Mouse (Mus musculus) kidney, embryonic 16.5 days (tissue): Measurements from ENCODE around the gene Dock6. TPM values are rescaled to one million over a fixed set of nuclear protein-coding genes. Genes with fewer than 3 reads are reported as not detected.

Experiments used
- ATAC-seq: fragments of 200-750 bp; cut with Nextera tagmentation; 2 replicates; pipeline ENCODE4 v1.8.0; 2017; ENCODE audit warnings: moderate TSS enrichment; ENCODE audit not compliant: low FRiP score, low TSS enrichment
- H3K27ac ChIP-seq: fragments of 300-500 bp; sonication (generic); 2 replicates; pipeline ENCODE4 v1.5.1; 2014; ENCODE audit warnings: low read length
- H3K27me3 ChIP-seq: fragments of 300-500 bp; sonication (generic); 2 replicates; pipeline ENCODE4 v1.6.1; 2014; ENCODE audit warnings: low read length, control low read depth, mixed read lengths; ENCODE audit not compliant: insufficient read depth
- H3K36me3 ChIP-seq: fragments of 300-500 bp; sonication (generic); 2 replicates; pipeline ENCODE4 v1.6.1; 2014; ENCODE audit warnings: low read length, control low read depth, mixed read lengths; ENCODE audit not compliant: insufficient read depth
- H3K4me1 ChIP-seq: fragments of 300-500 bp; sonication (generic); 2 replicates; pipeline ENCODE4 v1.6.1; 2014; ENCODE audit warnings: low read length, control low read depth, mixed read lengths; ENCODE audit not compliant: insufficient read depth
- H3K4me2 ChIP-seq: fragments of 300-500 bp; sonication (generic); replicated peaks from 2 replicates; pipeline ENCODE4 v1.6.1; 2014; ENCODE audit warnings: low read depth, low read length
- H3K4me3 ChIP-seq: fragments of 300-500 bp; sonication (generic); 2 replicates; pipeline ENCODE4 v1.5.1; 2014; ENCODE audit warnings: mild to moderate bottlenecking, low read length
- H3K9ac ChIP-seq: fragments of 300-500 bp; sonication (generic); replicated peaks from 2 replicates; pipeline ENCODE4 v1.6.1; 2014; ENCODE audit warnings: low read length
- H3K9me3 ChIP-seq: fragments of 300-500 bp; sonication (generic); 2 replicates; pipeline ENCODE4 v1.6.1; 2016; ENCODE audit warnings: low read length, control low read depth
- WGBS: fragments of 180-500 bp; shearing (Covaris S2); extraction: QIAGEN DNeasy Blood & Tissue Kit; methylation state at CpG from one replicate; pipeline ENCODE4 v1.1.7; 2014; 5-methylcytosine and 5-hydroxymethylcytosine counted together
- polyA plus RNA-seq: library from polyadenylated mRNA; unstranded; fragments of >200 nt; fragmentation: Nextera tagmentation; extraction: Ambion mirVana; gene quantifications from 2 replicates; pipeline ENCODE4 v1.2.1, GENCODE M21; 2015

Dock6 gene
- polyA plus RNA-seq, 1 experiment from 2014 or later = 46.8 TPM

GRCm38 (mm10) chr9:21837690-21838089 lies 14.7 kb downstream of the Dock6 start:
- Histone ChIP-seq H3K4me3 (no peak overlapping the region), H3K36me3 (peaks cover 54% of the 10 kb centered on the region), H3K27me3 (no peaks in the 10 kb centered on the region), H3K9me3 (no peaks in the 10 kb centered on the region), H3K4me2 (no peak overlapping the region), H3K27ac (no peak overlapping the region), H3K4me1 (peaks cover 9% of the 10 kb centered on the region), H3K9ac (no peak overlapping the region)
- no peak for ATAC-seq
- 95% methylated on average over 2 of the region's 2 CpGs for WGBS

- ATAC-seq = peak; percentile 69
- peak within 1 kb of the TSS; percentile 39 for H3K4me2 ChIP-seq
- peaks cover 3% of the 10 kb centered on the region; the same call in 1 of the 2 replicates for H3K4me1 ChIP-seq
- peak within 1 kb of the TSS; percentile 47; the same call in 1 of the 2 replicates for H3K9ac ChIP-seq
- peak within 1 kb of the TSS; percentile 11 for H3K4me3 ChIP-seq
- peaks cover 54% of the 10 kb centered on the region for H3K36me3 ChIP-seq
- no peaks in the 10 kb centered on the region for H3K9me3 ChIP-seq
- H3K27me3 ChIP-seq = no peaks in the 10 kb centered on the region
- WGBS = 58% methylated on average over 15 of the region's 15 CpGs
- peak within 1 kb of the TSS; percentile 67 for H3K27ac ChIP-seq
Measured at GRCm38 (mm10) chr9:21835258-21835912, 17.1 kb downstream of the Dock6 start, which contains the start of gene Angptl8. Gene Angptl8, plus strand, starts transcription at chr9:21835510.

- Histone ChIP-seq H3K4me2 (no peak overlapping the region), H3K9me3 (no peaks in the 10 kb centered on the region), H3K4me1 (peaks cover 3% of the 10 kb centered on the region; the same call in 1 of the 2 replicates), H3K4me3 (no peak overlapping the region), H3K9ac (no peak overlapping the region), H3K27ac (no peak overlapping the region), H3K36me3 (peaks cover 37% of the 10 kb centered on the region), H3K27me3 (no peaks in the 10 kb centered on the region)
- 87% methylated on average over 20 of the region's 20 CpGs for WGBS
- no peak for ATAC-seq
Measured at GRCm38 (mm10) chr9:21831558-21832240, 20.7 kb downstream of the Dock6 start.

- H3K9me3 ChIP-seq = no peaks in the 10 kb centered on the region
- H3K27me3 ChIP-seq = no peaks in the 10 kb centered on the region
- no peak overlapping the region for H3K9ac ChIP-seq
- no peak overlapping the region for H3K27ac ChIP-seq
- H3K4me3 ChIP-seq = no peak overlapping the region
- no peak for ATAC-seq
- H3K36me3 ChIP-seq = peaks cover 36% of the 10 kb centered on the region
- 71% methylated on average over 11 of the region's 11 CpGs for WGBS
- H3K4me2 ChIP-seq = no peak overlapping the region
- H3K4me1 ChIP-seq = peaks cover 3% of the 10 kb centered on the region; the same call in 1 of the 2 replicates
Measured at GRCm38 (mm10) chr9:21830936-21831335, 21.5 kb downstream of the Dock6 start.

GRCm38 (mm10) chr9:21830461-21830850 lies 22.0 kb downstream of the Dock6 start:
- peaks cover 31% of the 10 kb centered on the region for H3K36me3 ChIP-seq
- no peaks in the 10 kb centered on the region; the same call in 1 of the 2 replicates for H3K4me1 ChIP-seq
- WGBS = 91% methylated on average over 5 of the region's 5 CpGs
- no peaks in the 10 kb centered on the region for H3K27me3 ChIP-seq
- no peak overlapping the region for H3K4me3 ChIP-seq
- H3K9ac ChIP-seq = no peak overlapping the region
- no peak overlapping the region for H3K4me2 ChIP-seq
- no peak overlapping the region for H3K27ac ChIP-seq
- H3K9me3 ChIP-seq = no peaks in the 10 kb centered on the region
- no peak for ATAC-seq

GRCm38 (mm10) chr9:21829834-21830460 lies 22.5 kb downstream of the Dock6 start:
- H3K9me3 ChIP-seq = no peaks in the 10 kb centered on the region
- H3K27me3 ChIP-seq = no peaks in the 10 kb centered on the region
- peaks cover 28% of the 10 kb centered on the region for H3K36me3 ChIP-seq
- no peak overlapping the region for H3K4me3 ChIP-seq
- no peak overlapping the region for H3K9ac ChIP-seq
- no peak for ATAC-seq
- H3K27ac ChIP-seq = no peak overlapping the region
- no peaks in the 10 kb centered on the region; the same call in 1 of the 2 replicates for H3K4me1 ChIP-seq
- 81% methylated on average over 14 of the region's 14 CpGs for WGBS
- H3K4me2 ChIP-seq = no peak overlapping the region

GRCm38 (mm10) chr9:21824366-21824765 lies 28.1 kb downstream of the Dock6 start:
- H3K27ac ChIP-seq = no peak overlapping the region
- H3K4me1 ChIP-seq = no peaks in the 10 kb centered on the region
- no peaks in the 10 kb centered on the region for H3K27me3 ChIP-seq
- 71% methylated on average over 10 of the region's 10 CpGs for WGBS
- H3K36me3 ChIP-seq = peaks cover 12% of the 10 kb centered on the region
- H3K4me2 ChIP-seq = no peak overlapping the region
- no peaks in the 10 kb centered on the region for H3K9me3 ChIP-seq
- no peak for ATAC-seq
- no peak overlapping the region for H3K4me3 ChIP-seq
- H3K9ac ChIP-seq = no peak overlapping the region

- H3K9ac ChIP-seq = no peak overlapping the region
- no peaks in the 10 kb centered on the region for H3K9me3 ChIP-seq
- H3K36me3 ChIP-seq = peaks cover 12% of the 10 kb centered on the region; the same call in 1 of the 2 replicates
- H3K4me1 ChIP-seq = no peaks in the 10 kb centered on the region
- no peaks in the 10 kb centered on the region for H3K27me3 ChIP-seq
- ATAC-seq = no peak
- no peak overlapping the region for H3K4me2 ChIP-seq
- 42% methylated on average over 4 of the region's 4 CpGs for WGBS
- no peak overlapping the region for H3K4me3 ChIP-seq
- no peak overlapping the region for H3K27ac ChIP-seq
Measured at GRCm38 (mm10) chr9:21823957-21824356, 28.5 kb downstream of the Dock6 start.

- Histone ChIP-seq H3K9ac (no peak overlapping the region), H3K9me3 (no peaks in the 10 kb centered on the region), H3K27me3 (no peaks in the 10 kb centered on the region), H3K36me3 (peaks cover 18% of the 10 kb centered on the region), H3K4me2 (no peak overlapping the region), H3K4me1 (no peaks in the 10 kb centered on the region), H3K4me3 (no peak overlapping the region), H3K27ac (no peak overlapping the region)
- no peak for ATAC-seq
- 80% methylated on average over 6 of the region's 6 CpGs for WGBS
Measured at GRCm38 (mm10) chr9:21822686-21823085, 29.7 kb downstream of the Dock6 start.
